Mouse (Mus musculus): ENCODE measurements around the gene Dnajb11.

DNA sequence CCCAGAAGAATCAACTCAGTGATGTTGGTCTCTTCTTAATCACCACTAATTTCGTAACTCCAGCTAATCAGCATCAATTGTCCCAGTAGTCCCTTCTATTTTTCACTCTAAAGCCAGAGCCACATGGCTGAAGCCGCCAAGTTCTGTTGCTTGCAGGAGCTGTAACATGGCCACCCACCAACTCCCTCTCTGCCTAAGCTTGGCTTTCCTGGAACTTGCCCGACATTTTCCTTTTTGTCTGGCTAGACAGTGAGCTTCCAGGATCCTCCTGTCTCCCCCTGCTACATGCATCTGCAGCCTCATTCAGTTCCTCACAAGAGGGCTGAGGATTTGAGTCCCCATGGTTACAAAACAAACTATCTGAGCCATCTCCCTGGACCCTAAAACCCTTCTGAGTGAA, 54.3 kb downstream of the Dnajb11 start:
- TF ChIP-seq CTCF (IDR thresholded peaks at IDR 0.05; ENCODE audit: control insufficient read depth, insufficient read depth, insufficient read length) (no peak), MYOG (IDR thresholded peaks at IDR 0.05; ENCODE audit: control insufficient read depth, extremely low read depth, insufficient read length) (no peak)
